Mouse (Mus musculus): ENCODE data around the gene Gcm1.

Gene Gcm1

DNA sequence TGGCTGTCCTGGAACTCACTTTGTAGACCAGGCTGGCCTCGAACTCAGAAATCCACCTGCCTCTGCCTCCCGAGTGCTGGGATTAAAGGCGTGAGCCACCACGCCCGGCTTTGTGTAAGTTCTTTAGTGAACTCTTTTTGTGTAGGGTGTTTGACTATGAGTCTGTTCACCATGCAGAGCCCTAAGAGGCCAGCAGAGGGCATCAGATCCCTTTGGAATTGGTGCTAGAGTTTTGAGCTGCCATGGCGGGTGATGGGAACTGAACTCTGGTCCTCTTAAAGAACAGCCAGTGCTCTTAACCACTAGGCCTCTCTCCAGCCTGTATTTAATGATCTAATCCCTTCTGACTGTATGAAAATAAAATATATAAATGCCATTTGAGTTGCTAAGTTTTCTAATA lies 44.7 kb downstream of the Gcm1 start:
- in situ Hi-C loops (cut with MboI, MseI) = no loop called here

- in situ Hi-C loops (cut with MboI, MseI) = no loop called here
Measured at GRCm38 (mm10) chr9:78100956-78101355, 49.2 kb downstream of the Gcm1 start.

DNA sequence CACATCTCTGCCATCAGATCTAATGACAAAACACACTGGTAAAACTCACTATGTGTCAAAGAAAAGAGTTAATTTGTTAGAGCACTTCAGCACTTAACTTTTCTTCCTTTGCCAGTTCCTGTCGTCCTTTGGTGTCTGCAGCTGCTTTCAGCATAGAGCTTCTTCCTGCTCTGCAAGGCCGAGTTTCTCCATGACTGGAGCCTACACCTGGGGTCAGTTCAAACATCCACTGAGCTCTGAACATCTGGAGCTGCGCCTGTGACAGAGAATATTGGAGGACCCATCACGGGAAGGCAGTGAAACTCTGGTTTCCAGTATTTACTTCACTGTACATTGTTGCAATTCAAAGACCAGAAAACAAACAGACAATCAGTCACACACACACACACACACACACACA lies 49.7 kb downstream of the Gcm1 start:
- in situ Hi-C loops (cut with MboI, MseI) = no loop called here

DNA sequence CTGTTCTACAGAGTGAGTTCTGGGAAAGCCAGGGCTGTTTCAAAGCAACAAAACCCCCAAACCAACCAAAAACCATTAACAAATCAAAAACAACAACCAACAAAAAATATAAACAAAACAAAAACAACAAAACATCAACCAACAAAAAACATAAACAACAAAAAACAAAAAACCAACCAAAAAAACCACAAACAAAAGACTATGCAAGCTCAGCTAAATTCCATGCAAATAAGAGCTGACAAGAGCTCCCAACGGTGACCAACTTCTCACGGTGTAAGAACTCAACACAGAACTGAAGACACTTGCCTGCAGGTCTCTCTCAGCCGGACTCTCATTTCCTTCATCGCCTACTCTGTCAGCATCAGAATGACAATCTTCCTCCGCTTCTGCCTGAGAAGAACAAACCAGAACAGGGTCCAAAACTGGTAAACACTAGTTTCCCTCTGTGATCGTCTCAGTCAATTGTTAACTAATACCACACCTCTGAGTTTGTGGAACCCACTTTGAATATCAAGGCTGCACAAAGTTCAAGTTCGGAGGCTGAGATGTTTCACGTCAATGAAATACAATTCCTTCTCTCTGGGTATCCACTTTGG lies 52.3 kb downstream of the Gcm1 start:
- in situ Hi-C loops (cut with MboI, MseI) = no loop called here

GRCm38 (mm10) chr9:78104973-78105372 lies 53.2 kb downstream of the Gcm1 start:
- in situ Hi-C loops (cut with MboI, MseI) = loop anchor here in 1 of 2 experiments (5.0 kb wide), 3 partner anchors 62 to 188 kb away; partner anchors contain the start of gene Elovl5

- in situ Hi-C loops (cut with MboI, MseI) = loop anchor here in 1 of 2 experiments (5.0 kb wide), 3 partner anchors 62 to 188 kb away; partner anchors contain the start of gene Elovl5
Measured at GRCm38 (mm10) chr9:78105501-78105932, 53.8 kb downstream of the Gcm1 start.

DNA sequence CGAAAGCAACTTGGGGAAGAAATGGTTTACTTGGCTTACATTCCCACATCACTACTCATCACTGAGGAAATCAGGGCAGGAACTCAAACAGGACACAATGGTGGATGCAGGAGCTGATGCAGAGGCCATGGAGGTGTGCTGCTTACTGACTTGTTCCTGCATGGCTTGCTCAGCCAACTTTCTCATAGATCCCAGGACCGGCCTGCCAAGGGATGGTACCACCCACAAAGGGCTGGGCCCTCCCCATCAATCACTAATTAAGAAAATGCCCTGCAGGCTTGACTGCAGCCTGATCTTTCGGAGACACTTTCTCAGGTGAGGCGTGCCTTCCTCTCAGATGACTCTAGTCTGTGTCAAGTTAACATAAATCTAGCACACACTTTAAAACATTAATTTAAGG lies 55.1 kb downstream of the Gcm1 start:
- in situ Hi-C loops (cut with MboI, MseI) = loop anchor here in 1 of 2 experiments (5.0 kb wide), 3 partner anchors 60 to 190 kb away; partner anchors contain the start of gene Elovl5

- in situ Hi-C loops (cut with MboI, MseI) = loop anchor here in 1 of 2 experiments (5.0 kb wide), 3 partner anchors 60 to 190 kb away; partner anchors contain the start of gene Elovl5
Measured at GRCm38 (mm10) chr9:78107582-78107911, 55.8 kb downstream of the Gcm1 start.

- in situ Hi-C loops (cut with MboI, MseI) = loop anchor here in 1 of 2 experiments (5.0 kb wide), 3 partner anchors 59 to 191 kb away; partner anchors contain the start of gene Elovl5
Measured at GRCm38 (mm10) chr9:78107912-78108795, 56.4 kb downstream of the Gcm1 start.

- in situ Hi-C loops (cut with MboI, MseI) = loop anchor here in 1 of 2 experiments (5.0 kb wide), 3 partner anchors 58 to 192 kb away; partner anchors contain the start of gene Elovl5
Measured at GRCm38 (mm10) chr9:78108796-78109239, 57.1 kb downstream of the Gcm1 start, which contains the start of the genes Fbxo9 and Ick. TSS of gene Fbxo9 (minus strand) at chr9:78109065. TSS of gene Ick (plus strand) at chr9:78109192.

- in situ Hi-C loops (cut with MboI, MseI) = loop anchor here (5.0 to 10.0 kb wide), 4 partner anchors 58 to 192 kb away; partner anchors contain the start of gene Elovl5 (in 1 of the 2)
Measured at GRCm38 (mm10) chr9:78109656-78110055, 57.9 kb downstream of the Gcm1 start.

- in situ Hi-C loops (cut with MboI, MseI) = loop anchor here in 1 of 2 experiments (10.0 kb wide), 1 partner anchor 63 kb away; no protein-coding TSS in a partner anchor
Measured at GRCm38 (mm10) chr9:78111456-78111855, 59.7 kb downstream of the Gcm1 start.

DNA sequence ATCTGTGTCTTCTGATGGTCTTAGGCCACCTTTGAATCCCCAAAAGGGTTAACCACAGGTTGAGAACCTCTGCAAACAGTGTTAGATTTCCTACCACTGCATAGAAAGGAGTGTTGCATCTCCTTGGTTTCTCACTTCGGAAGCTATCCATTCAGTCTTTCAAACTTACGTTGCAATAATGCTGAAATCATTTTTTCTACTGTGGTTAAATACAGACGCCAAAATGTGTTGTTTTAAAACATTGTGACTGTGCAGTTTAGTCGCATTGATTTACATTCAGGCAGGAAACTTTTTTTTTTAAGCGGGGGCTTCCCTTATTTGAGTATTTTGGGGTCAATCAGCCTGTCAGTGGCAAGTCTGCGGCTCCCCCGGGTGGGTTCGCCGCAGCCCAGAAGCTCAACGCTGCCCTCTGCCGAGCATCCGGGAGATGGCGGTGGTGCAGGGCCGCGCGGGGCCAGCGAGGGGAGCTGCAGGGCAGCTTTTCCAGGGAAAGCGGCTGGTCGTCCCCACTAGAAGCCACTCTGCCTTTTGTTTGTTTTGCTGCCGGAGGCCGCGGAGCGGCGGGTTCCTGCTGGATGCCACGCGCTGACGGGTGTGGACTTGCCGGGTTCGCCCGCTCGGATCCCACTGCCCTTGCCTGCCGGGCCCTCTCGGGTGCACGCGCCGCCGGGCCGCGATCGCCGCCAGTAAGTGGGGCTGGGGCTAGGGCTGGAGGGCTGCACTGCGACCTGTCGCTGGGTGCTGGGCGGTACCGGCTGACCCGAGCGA lies 61.2 kb downstream of the Gcm1 start:
- in situ Hi-C loops (cut with MboI, MseI) = loop anchor here in 1 of 2 experiments (10.0 kb wide), 1 partner anchor 62 kb away; no protein-coding TSS in a partner anchor

DNA sequence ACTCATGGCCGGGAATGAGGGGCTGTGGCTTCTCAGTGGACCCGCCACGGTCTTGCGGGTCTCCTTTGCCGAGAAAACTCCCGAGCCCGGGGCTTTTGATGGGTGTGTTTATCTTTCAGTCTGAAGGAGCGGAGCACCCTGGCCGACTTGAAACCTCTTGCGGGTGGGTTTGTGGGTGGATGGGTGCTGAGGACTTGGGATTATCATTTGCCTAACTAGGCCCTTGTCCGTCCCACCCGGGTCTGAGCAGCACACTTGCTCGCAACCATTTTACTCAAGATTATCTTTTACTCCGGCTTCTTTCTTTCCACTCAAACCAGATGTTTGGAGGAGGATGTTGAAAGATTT lies 61.8 kb downstream of the Gcm1 start:
- in situ Hi-C loops (cut with MboI, MseI) = loop anchor here in 1 of 2 experiments (10.0 kb wide), 1 partner anchor 61 kb away; no protein-coding TSS in a partner anchor

Measured in T-helper 17 cell (primary cell).